Mouse (Mus musculus) midbrain, embryonic 10.5 days (tissue): ENCODE data around the gene Ugt1a6a. TPM values are rescaled to one million over a fixed set of nuclear protein-coding genes. Genes with fewer than 3 reads are reported as not detected.
A peak's percentile ranks its signal among the peaks of the same experiment; 100 is the strongest.
"Not testable (repeated sequence)": the region's sequence is repeated elsewhere in the genome, so short reads cannot be mapped to it uniquely, and the experiment has no call there.

Source experiments
- DNase-seq: peaks from one replicate; pipeline ENCODE4 v3.0.0-alpha.2; 2017; ENCODE audit warnings: low spot score
- H3K27ac ChIP-seq: fragments of 300-500 bp; sonication (generic); replicated peaks from 2 replicates; pipeline ENCODE4 v1.5.1; 2016; ENCODE audit warnings: mild to moderate bottlenecking
- H3K27me3 ChIP-seq: fragments of 300-500 bp; sonication (generic); 2 replicates; pipeline ENCODE4 v1.6.1; 2016; ENCODE audit warnings: low read depth, mild to moderate bottlenecking; ENCODE audit not compliant: poor library complexity, severe bottlenecking
- H3K36me3 ChIP-seq: fragments of 300-500 bp; sonication (generic); 2 replicates; pipeline ENCODE4 v1.6.1; 2016; ENCODE audit warnings: mild to moderate bottlenecking, moderate library complexity
- H3K4me1 ChIP-seq: fragments of 300-500 bp; sonication (generic); 2 replicates; pipeline ENCODE4 v1.6.1; 2016
- H3K4me3 ChIP-seq: fragments of 300-500 bp; sonication (generic); 2 replicates; pipeline ENCODE4 v1.5.1; 2016; ENCODE audit warnings: mild to moderate bottlenecking, moderate library complexity
- H3K9me3 ChIP-seq: fragments of 300-500 bp; sonication (generic); replicated peaks from 2 replicates; pipeline ENCODE4 v1.6.1; 2016; ENCODE audit warnings: mild to moderate bottlenecking
- WGBS: fragments of 180-500 bp; shearing (Covaris S2); methylation state at CpG from one replicate; pipeline ENCODE4 v1.1.7; 2016; 5-methylcytosine and 5-hydroxymethylcytosine counted together
- polyA plus RNA-seq: library from polyadenylated mRNA; unstranded; fragments of >200 nt; fragmentation: Nextera tagmentation; extraction: Ambion mirVana; gene quantifications from 2 replicates; pipeline ENCODE4 v1.2.1, GENCODE M21; 2016

Gene Ugt1a6a
- polyA plus RNA-seq, 1 experiment from 2014 or later, result not detected

DNA sequence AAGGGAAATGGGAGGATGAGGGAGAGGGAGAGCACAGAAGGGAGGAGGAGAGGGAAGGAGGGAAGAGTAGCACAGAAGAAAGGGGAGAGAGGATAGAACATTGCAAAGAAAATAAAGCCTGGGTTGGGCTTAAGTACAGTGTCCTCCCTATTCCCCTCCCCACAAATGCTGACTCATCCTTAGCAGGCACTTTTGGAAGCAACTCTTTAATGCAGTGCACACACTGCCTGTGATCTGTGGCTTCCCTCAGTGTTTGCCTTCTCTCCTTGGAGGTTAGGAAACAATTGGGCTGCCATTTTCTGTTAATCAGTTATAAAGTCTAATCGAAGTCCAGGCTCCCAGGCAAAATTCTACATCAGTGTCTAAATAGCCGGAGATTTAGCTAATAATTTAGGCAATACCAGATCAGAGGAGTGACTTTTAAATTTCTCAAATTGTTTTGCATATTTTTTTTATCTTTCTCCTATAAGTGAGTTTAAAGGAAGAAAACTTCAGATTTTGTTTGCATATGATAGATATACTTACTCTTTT lies 25.5 kb upstream of the Ugt1a6a start:
- not testable (repeated sequence) for DNase-seq, H3K27me3 ChIP-seq, H3K36me3 ChIP-seq, H3K9me3 ChIP-seq, H3K27ac ChIP-seq, H3K4me1 ChIP-seq, H3K4me3 ChIP-seq
- 88% methylated on average over 2 of the region's 2 CpGs for WGBS

DNA sequence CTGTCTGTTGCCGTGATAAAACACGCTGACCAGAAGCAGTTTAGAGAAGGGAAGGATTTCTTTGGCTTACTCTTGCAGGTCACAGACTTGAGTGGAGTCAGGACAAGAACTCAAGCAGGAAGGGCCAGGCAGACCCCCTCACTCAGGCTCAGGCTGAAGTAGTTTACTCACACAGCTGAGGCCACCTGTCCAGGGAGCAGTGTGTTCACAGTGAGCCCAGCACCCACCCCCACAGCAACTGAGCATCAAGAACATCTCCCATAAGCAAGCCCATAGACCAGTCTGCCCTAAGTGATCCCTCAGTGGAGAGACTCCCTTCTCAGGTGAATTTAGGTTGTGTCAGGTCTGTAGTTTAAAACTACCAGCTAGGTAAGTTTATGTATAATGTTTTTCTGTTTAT lies 25.0 kb upstream of the Ugt1a6a start:
- H3K36me3 ChIP-seq, H3K4me1 ChIP-seq, H3K9me3 ChIP-seq, DNase-seq, H3K27ac ChIP-seq, H3K4me3 ChIP-seq, H3K27me3 ChIP-seq: not testable (repeated sequence)
- 87% methylated on average over 2 of the region's 2 CpGs for WGBS

DNA sequence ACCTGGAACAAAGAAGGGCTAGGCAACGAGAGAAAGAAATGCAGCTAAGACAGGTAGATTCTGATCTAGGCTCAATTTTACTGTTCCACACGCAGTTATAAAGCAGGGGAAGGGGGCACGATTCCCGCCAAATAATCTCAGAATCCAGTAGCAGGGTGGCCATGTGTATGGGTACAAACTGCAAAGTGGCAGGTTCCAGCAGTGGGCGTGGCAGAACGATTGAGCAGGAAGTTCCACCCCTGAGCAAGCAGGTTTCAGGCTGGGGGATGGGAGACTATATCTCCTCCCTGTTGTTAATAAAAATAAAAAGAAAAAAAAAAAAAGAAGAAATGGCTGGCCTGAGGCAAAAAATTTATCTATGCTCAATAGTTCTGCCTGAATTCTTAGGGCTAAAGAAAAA lies 21.8 kb upstream of the Ugt1a6a start:
- H3K36me3 ChIP-seq, H3K27ac ChIP-seq, H3K4me3 ChIP-seq, DNase-seq, H3K27me3 ChIP-seq, H3K9me3 ChIP-seq, H3K4me1 ChIP-seq: not testable (repeated sequence)
- 91% methylated on average over 6 of the region's 6 CpGs for WGBS

DNA sequence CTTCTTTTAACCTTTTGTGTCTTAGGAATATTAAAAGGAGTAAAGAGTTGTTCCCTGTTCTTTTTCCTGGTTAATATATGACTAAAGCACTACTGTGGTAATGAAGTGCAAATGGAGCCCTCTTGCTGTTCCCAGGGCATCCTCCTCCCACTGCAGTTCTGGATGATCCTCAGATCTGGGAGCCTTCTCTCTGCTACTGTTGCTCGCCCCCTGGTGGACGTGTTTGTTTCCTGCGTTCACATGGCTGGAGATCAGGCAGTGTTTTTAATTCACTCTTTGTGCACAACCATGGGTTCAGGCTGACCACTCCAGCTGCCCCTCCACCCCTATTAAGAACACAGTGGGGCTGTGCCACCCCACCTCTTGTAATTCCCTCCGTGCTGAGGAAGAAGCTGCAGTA lies 14.1 kb upstream of the Ugt1a6a start:
- not testable (repeated sequence) for H3K27ac ChIP-seq, DNase-seq, H3K4me3 ChIP-seq, H3K36me3 ChIP-seq, H3K4me1 ChIP-seq, H3K27me3 ChIP-seq, H3K9me3 ChIP-seq
- 12% methylated on average over 4 of the region's 4 CpGs for WGBS

DNA sequence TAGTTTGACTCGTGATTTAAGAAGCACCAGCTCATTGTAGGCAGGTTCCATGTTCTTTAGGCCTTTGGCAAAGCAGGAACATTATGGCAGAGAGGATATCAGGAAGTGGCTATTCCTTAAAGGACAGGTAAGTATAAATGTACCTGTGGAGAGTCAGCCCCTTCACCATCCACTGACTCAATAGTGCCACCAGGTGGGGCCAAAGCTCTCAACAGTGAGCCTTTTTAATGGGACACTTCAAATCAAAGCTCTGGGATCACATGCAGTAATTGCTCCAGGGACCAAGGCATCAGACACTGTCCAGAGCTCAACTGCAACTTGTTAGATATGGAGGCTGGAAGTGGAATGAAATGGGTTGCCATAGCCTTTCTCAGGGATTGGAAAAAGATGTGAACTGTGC lies 13.1 kb upstream of the Ugt1a6a start:
- H3K27me3 ChIP-seq, H3K4me3 ChIP-seq, H3K36me3 ChIP-seq, H3K4me1 ChIP-seq, H3K27ac ChIP-seq, H3K9me3 ChIP-seq, DNase-seq: not testable (repeated sequence)
- no CpG with 5 or more reads among the region's 1 CpGs for WGBS

DNA sequence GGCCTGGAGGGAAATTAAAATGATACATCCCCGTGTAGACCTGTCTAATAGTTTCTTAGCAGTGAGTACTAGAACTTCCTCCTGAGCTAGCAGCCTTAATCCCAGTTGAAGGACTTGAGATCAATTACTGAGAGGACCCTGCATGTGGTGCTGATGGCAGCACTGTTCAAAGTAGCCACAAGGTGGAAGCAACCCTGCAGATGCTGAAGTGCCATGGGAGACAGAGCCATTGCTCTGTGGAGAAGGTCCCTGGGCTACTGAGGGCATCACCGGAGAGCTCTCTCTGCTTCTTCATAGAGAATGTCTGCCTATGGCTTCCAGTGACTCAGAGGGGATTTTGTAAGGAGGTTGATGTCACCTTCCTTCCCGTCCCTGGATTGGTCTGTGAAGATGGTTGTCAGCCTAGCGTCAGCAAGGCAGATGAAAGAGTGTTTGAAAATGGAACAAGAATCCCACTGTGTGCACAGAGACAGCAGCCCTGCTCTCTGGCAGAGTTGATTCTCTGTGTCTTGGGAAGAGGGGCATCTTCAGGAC lies 8.7 kb upstream of the Ugt1a6a start:
- H3K9me3 ChIP-seq, H3K27me3 ChIP-seq, H3K4me1 ChIP-seq, H3K4me3 ChIP-seq, H3K27ac ChIP-seq, H3K36me3 ChIP-seq, DNase-seq: not testable (repeated sequence)
- 77% methylated on average over 4 of the region's 4 CpGs for WGBS

DNA sequence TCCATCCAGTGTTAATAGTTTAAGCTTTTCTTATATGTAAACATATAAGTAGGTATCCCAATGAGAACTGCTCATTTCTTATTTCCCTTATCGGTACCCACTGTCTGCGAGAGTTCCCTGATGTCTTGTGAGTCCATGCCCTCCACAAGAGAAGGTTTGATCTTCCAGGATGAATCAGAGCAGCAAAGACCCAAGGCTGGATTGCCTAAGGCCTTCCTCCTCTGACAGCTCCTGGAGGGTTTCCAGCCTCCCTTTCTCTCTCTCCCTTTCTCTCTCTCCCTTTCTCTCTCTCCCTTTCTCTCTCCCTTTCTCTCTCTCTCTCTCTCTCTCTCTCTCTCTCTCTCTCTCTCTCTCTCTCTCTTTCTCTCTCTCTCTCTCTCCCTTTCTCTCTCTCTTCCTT lies 5.5 kb upstream of the Ugt1a6a start:
- WGBS, result 91% methylated on average over 2 of the region's 2 CpGs
- not testable (repeated sequence) for H3K4me1 ChIP-seq, DNase-seq, H3K4me3 ChIP-seq, H3K36me3 ChIP-seq, H3K27ac ChIP-seq, H3K27me3 ChIP-seq, H3K9me3 ChIP-seq

DNA sequence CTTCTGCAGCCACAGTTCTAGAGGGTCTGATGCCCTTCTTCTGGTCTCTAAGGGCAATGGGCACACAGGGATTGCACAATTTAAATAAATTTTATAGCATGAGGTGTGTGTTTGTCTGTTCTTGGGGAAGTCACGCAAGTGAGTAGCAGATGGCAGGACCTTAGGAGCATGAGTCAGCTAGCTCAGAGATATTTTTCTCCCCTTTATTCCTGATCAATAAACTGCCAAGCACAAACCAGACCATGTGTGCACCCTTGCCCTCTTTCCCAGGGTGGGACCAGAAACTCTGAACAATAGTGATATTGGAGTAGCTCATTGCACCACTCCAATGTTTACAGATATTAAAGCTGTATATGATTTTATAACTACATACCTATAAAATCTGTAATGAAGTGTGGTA lies 4.4 kb upstream of the Ugt1a6a start:
- WGBS, result 97% methylated on average over 1 of the region's 1 CpGs
- H3K9me3 ChIP-seq, H3K27ac ChIP-seq, H3K27me3 ChIP-seq, H3K4me3 ChIP-seq, DNase-seq, H3K36me3 ChIP-seq, H3K4me1 ChIP-seq: not testable (repeated sequence)

DNA sequence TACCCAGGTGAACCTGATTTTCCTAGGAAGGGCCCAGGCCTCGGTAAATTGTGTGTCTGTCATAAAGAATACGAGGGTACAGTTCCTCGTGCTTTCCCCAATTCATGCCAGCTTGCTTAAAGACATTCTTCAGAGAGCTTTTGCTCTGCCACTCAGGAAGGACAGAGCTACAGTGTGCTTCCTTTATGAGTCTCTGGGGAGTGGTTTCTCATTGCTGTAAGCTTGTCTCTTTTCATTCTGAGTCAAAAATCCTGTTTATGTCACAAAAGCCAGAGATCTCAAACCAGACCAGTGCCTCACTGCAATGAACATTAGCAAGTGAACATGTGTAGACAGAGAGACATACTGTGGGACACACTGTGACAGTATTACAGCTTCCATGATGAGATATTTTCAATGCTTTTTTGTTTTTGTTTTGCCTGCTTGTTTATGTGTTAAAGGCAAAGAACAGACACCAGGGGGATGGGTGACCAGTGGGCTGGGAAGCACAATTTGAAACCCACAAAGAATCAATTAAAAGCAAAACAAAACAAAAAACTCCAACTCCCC lies 627 bp upstream of the Ugt1a6a start:
- no peak for DNase-seq
- Histone ChIP-seq H3K36me3 (no peaks in the 10 kb centered on the region), H3K27me3 (no peaks in the 10 kb centered on the region), H3K4me1 (peaks cover 3% of the 10 kb centered on the region), H3K27ac (0 out of 2 replicates have a peak overlapping the region, but pooled peaks have one; percentile 52), H3K4me3 (no peak overlapping the region), H3K9me3 (no peaks in the 10 kb centered on the region)
- 86% methylated on average over 3 of the region's 3 CpGs for WGBS

DNA sequence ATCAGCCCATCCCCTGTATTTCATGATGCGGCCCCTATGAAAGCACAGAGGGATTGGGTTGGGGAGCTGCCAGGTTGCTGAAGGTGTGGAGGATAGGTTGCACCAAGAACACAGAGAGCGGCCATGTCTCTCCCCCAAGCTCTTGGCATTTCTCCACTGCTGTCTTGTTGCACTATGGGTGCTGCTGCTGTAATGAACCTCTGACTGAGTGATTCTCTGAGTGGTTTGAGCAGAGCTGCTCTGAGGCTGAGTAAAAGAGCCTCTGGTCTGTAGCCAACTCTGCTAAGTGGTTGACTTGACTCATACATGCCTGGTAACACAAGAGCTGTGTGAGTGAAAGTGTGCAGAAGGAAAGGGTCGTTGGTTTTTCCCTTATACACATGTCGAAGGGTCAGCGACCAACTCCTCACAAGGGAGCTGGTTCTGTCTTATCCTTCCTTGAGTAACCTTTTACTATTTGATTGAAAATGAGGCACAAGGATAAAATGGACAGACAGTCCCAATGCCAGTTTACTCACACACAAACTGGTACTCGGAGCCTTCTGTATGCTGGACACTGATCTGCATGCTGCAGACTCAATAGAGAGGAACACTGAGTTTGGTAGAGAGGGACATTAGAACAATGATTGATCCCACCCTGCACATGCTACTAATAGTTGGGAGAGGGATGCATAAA lies 758 bp downstream of the Ugt1a6a start:
- 94% methylated on average over 6 of the region's 6 CpGs for WGBS
- not testable (repeated sequence) for H3K36me3 ChIP-seq

DNA sequence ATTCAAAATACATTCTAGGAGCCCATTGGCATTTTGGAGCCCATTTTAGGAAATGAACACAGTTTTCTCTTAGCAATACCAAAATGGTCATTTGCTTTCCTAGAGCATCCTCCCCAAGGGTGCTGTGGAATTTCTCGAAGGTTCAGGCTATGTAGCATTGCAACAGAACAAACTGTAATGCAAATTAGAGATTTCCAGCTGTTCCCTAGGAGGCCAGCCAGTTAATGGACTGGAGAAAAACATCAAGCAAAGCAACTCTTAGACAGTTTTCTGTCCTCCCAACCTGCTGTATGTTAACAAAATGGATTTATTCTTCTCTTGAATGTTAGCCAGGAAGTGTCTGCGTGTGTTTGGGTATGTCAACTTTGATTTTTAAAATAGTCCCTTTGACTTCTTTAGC lies 2.0 kb downstream of the Ugt1a6a start:
- Histone ChIP-seq H3K36me3 (no peaks in the 10 kb centered on the region), H3K4me3 (no peak overlapping the region), H3K4me1 (peaks cover 3% of the 10 kb centered on the region), H3K27me3 (no peaks in the 10 kb centered on the region), H3K9me3 (no peaks in the 10 kb centered on the region), H3K27ac (no peak overlapping the region)
- WGBS, result 76% methylated on average over 2 of the region's 2 CpGs
- DNase-seq, result no peak

More for the DNA sequence above, 758 bp downstream of the Ugt1a6a start:
- H3K4me3 ChIP-seq, H3K27me3 ChIP-seq, H3K27ac ChIP-seq, DNase-seq, H3K9me3 ChIP-seq, H3K4me1 ChIP-seq: not testable (repeated sequence)

DNA sequence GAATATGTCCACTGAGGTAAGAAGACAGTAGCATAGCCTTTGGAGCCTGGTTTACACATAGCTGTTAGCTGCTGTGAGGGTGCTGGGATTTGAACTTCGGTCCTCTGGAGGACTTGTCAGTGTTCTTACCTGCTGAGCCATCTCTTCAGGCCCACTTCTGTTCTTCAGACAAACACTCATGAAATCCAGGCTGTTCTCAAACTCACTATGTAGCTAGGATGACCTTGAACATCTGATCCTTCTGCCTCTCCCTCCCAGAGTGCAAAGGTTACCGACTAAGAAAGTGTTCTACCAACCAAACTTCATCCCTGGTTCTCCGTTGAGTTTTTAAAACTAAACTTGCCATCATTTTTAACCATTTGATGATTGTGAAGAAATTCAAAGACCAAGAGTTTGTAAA lies 2.7 kb downstream of the Ugt1a6a start:
- WGBS, result 90% methylated on average over 3 of the region's 3 CpGs
- Histone ChIP-seq H3K27ac (no peak overlapping the region), H3K27me3 (no peaks in the 10 kb centered on the region), H3K36me3 (no peaks in the 10 kb centered on the region), H3K4me1 (peaks cover 3% of the 10 kb centered on the region), H3K9me3 (no peaks in the 10 kb centered on the region), H3K4me3 (no peak overlapping the region)
- no peak for DNase-seq

DNA sequence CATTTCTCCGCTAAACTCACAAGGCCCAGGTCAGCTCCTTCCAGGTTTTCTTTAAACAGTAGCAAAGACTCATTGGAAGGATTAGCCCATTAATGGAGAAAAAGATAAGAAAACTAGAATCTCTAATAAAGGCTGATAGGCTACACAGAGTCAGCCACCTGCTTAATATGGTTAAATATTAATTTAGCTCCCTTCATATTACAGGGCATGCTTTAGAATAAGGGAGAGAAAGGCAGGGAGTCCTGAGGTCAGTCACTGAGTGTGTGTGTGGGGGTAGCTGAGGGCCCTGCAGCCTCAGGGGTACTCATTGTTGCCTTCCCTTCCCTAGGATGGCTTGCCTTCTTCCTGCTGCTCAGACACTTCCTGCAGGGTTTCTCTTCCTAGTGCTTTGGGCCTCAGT lies 3.5 kb downstream of the Ugt1a6a start:
- no peaks in the 10 kb centered on the region for H3K36me3 ChIP-seq
- no peaks in the 10 kb centered on the region for H3K27me3 ChIP-seq
- H3K4me3 ChIP-seq, result no peak overlapping the region
- no peak overlapping the region for H3K27ac ChIP-seq
- WGBS, result 90% methylated on average over 1 of the region's 1 CpGs
- H3K9me3 ChIP-seq, result no peaks in the 10 kb centered on the region
- peaks cover 3% of the 10 kb centered on the region for H3K4me1 ChIP-seq
- DNase-seq, result no peak
